Mouse (Mus musculus): ENCODE measurements around the gene Lrrn4cl.

DNA sequence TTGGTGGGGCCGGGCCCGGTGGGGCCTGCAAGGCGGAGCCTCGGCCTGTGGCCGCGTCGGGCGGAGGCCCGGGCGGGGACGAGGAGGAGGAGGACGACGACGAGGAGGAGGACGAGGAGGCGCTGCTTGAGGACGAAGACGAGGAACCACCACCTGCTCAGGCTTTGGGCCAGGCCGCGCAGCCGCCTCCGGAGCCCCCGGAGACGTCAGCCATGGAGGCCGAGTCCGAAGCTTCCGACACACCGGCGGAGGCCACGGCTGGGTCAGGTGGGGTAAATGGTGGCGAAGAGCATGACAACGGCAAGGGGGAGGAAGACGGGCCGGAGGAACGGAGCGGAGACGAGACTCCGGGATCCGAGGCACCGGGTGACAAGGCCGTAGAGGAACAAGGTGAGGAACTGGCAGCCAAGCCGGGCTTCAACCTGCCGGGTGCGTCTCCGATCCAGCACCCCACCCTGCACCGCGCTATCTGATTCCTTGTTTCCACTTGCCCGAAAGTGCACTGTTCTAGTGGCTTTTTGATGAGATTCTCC lies 30.1 kb upstream of the Lrrn4cl start:
- no peak for TF ChIP-seq CTCF (IDR thresholded peaks at IDR 0.05; ENCODE audit: low read depth)
- no peak for TF ChIP-seq EP300 (IDR thresholded peaks at IDR 0.05; ENCODE audit: low read depth)
